Mouse (Mus musculus) 3T3-L1 (cell line): ENCODE measurements around the gene Akap9.
"Not testable (repeated sequence)": the region's sequence is repeated elsewhere in the genome, so short reads cannot be mapped to it uniquely, and the experiment has no call there.

Experiments
- DNase-seq: peaks from one replicate; pipeline ENCODE4 v3.0.0-alpha.2; 2015; ENCODE audit warnings: low read depth, low spot score

The Akap9 gene

GRCm38 (mm10) chr5:4039351-4039750 lies 111.5 kb downstream of the Akap9 start:
- DNase-seq, result no peak

- no peak for DNase-seq
Observed at GRCm38 (mm10) chr5:4040372-4040771, 112.5 kb downstream of the Akap9 start.

- DNase-seq, result no peak
Observed at GRCm38 (mm10) chr5:4040922-4041321, 113.1 kb downstream of the Akap9 start.

- DNase-seq, result no peak
Observed at GRCm38 (mm10) chr5:4060313-4060712, 132.5 kb downstream of the Akap9 start.

GRCm38 (mm10) chr5:4066476-4067115 lies 138.7 kb downstream of the Akap9 start:
- DNase-seq, result no peak

GRCm38 (mm10) chr5:4067203-4067602 lies 139.3 kb downstream of the Akap9 start:
- no peak for DNase-seq

- DNase-seq, result no peak
Observed at GRCm38 (mm10) chr5:4079086-4079485, 151.2 kb downstream of the Akap9 start.

GRCm38 (mm10) chr5:4080861-4081260 lies 153.0 kb downstream of the Akap9 start:
- DNase-seq, result no peak

- no peak for DNase-seq
Observed at GRCm38 (mm10) chr5:4081513-4081912, 153.7 kb downstream of the Akap9 start.

GRCm38 (mm10) chr5:4084948-4085347 lies 157.1 kb downstream of the Akap9 start:
- no peak for DNase-seq

GRCm38 (mm10) chr5:4086309-4086708 lies 158.5 kb downstream of the Akap9 start:
- DNase-seq, result no peak

- DNase-seq, result no peak
Observed at GRCm38 (mm10) chr5:4088190-4088589, 160.3 kb downstream of the Akap9 start.

GRCm38 (mm10) chr5:4094471-4094870 lies 166.6 kb downstream of the Akap9 start:
- DNase-seq, result no peak

GRCm38 (mm10) chr5:4101031-4101430 lies 173.2 kb downstream of the Akap9 start:
- no peak for DNase-seq

- DNase-seq, result peak; percentile 37
Observed at GRCm38 (mm10) chr5:4101770-4102169, 173.9 kb downstream of the Akap9 start.

- peak; percentile 41 for DNase-seq
Observed at GRCm38 (mm10) chr5:4103626-4104340, 175.9 kb downstream of the Akap9 start.

- DNase-seq, result peak; percentile 75
Observed at GRCm38 (mm10) chr5:4104341-4105040, 176.6 kb downstream of the Akap9 start, which contains the start of gene Cyp51. Gene Cyp51, minus strand, starts transcription at chr5:4104746.

- DNase-seq, result no peak
Observed at GRCm38 (mm10) chr5:4105651-4106186, 177.9 kb downstream of the Akap9 start.

GRCm38 (mm10) chr5:4107056-4107455 lies 179.2 kb downstream of the Akap9 start:
- not testable (repeated sequence) for DNase-seq

- no peak for DNase-seq
Observed at GRCm38 (mm10) chr5:4112570-4113098, 184.8 kb downstream of the Akap9 start.
